Mouse (Mus musculus): ENCODE measurements at regions not wholly inside any gene's neighbourhood (a gene's known extent, or its start where the extent isn't known, plus 50 kb on each side); places are given as distances from the start of the nearest gene placed in this dataset.

DNA sequence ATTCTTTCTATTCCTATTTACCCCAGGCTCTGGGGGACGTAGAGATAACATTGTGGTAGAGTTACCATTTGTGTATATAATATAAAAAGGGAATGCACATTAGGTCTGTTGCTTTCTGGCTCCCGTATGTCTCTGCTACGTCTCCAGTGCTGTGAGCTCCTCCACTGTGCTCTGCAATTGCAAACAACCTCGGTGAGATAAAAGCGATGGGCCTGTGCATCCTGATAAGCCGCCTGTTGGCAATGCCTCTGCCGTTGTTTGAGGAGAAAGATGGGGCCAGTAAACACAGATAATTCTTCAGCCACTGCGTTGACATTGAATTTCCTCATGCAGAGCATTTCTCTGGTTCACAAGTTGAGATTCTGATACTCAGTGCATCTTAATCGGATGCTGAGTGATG, 424.9 kb downstream of the Cbln4 start:
- H3K4me3 ChIP-seq (ENCODE audit: low read depth, low read length) = no peak overlapping the region
- WGBS (ENCODE audit: insufficient replicate concordance) = 34% methylated on average over 9 of the region's 9 CpGs

DNA sequence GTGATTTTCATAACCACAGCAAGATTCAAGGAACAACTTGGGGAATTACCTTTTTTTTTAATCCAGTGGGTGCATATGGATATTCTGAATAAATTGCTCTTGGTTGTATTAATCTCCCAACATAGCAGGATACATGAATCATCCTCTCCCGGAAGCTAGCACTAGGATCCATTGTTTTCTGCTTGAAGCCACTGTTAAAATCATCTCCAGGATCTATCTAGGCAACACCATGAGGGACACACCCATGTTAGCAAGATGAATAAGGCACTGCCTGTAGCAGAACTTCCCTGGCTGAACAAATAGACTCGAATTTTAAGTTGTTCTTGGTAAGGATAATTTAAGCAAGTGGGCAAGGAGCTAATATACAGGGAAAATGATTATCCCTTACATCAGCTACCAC, 427.8 kb downstream of the Cbln4 start:
- no peaks in the 10 kb centered on the region for H3K27me3 ChIP-seq (ENCODE audit: control insufficient read depth, insufficient read depth, low read length)

More for the DNA sequence above, 424.9 kb downstream of the Cbln4 start:
- H3K27ac ChIP-seq (ENCODE audit: low read depth, low read length) = no peak overlapping the region
- no peaks in the 10 kb centered on the region for H3K9me3 ChIP-seq (replicated peaks; ENCODE audit: control insufficient read depth, low read length)
- no peaks in the 10 kb centered on the region for H3K4me1 ChIP-seq (ENCODE audit: control insufficient read depth, insufficient read depth, low read length)
- H3K9ac ChIP-seq (ENCODE audit: low read depth, low read length) = no peak overlapping the region
- ATAC-seq (replicated peaks; ENCODE audit: insufficient number of reproducible peaks, low FRiP score, low TSS enrichment) = no peak
- H3K4me2 ChIP-seq = no peak overlapping the region
- H3K36me3 ChIP-seq (ENCODE audit: control insufficient read depth, insufficient read depth, low read length) = no peaks in the 10 kb centered on the region
- no peaks in the 10 kb centered on the region for H3K27me3 ChIP-seq (ENCODE audit: control insufficient read depth, insufficient read depth, low read length)

DNA sequence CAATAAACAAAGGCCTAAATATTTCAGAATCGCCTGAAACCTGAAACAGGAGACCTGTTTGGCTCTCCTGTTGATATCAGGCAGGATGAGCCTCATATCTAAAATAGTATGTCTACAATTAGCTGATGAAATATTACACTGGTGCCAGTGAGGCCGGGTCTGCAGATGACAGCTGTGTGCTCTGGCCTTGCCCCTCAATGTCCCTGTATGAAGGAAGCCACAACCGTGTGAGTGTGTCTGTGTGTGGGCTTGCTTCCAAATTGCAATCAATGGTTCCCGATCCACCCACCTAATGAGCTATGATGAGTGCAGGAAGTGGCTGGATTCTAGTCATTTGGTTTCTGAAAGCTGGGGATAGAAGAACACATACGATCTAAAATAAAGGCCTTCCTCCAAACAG, 438.2 kb downstream of the Cbln4 start:
- no peaks in the 10 kb centered on the region for H3K9me3 ChIP-seq (replicated peaks; ENCODE audit: control insufficient read depth, low read length)
- WGBS (ENCODE audit: insufficient replicate concordance) = 72% methylated on average over 5 of the region's 5 CpGs
- no peak overlapping the region for H3K4me3 ChIP-seq (ENCODE audit: low read depth, low read length)
- H3K27me3 ChIP-seq (ENCODE audit: control insufficient read depth, insufficient read depth, low read length) = no peaks in the 10 kb centered on the region
- ATAC-seq (replicated peaks; ENCODE audit: insufficient number of reproducible peaks, low FRiP score, low TSS enrichment) = no peak
- no peaks in the 10 kb centered on the region for H3K4me1 ChIP-seq (ENCODE audit: control insufficient read depth, insufficient read depth, low read length)
- H3K27ac ChIP-seq (ENCODE audit: low read depth, low read length) = no peak overlapping the region
- no peak overlapping the region for H3K4me2 ChIP-seq
- H3K36me3 ChIP-seq (ENCODE audit: control insufficient read depth, insufficient read depth, low read length) = no peaks in the 10 kb centered on the region
- H3K9ac ChIP-seq (ENCODE audit: low read depth, low read length) = no peak overlapping the region

More for the DNA sequence above, 427.8 kb downstream of the Cbln4 start:
- Histone ChIP-seq H3K4me1 (ENCODE audit: control insufficient read depth, insufficient read depth, low read length) (no peaks in the 10 kb centered on the region), H3K4me2 (no peak overlapping the region), H3K9ac (ENCODE audit: low read depth, low read length) (no peak overlapping the region), H3K36me3 (ENCODE audit: control insufficient read depth, insufficient read depth, low read length) (no peaks in the 10 kb centered on the region), H3K27ac (ENCODE audit: low read depth, low read length) (no peak overlapping the region), H3K9me3 (replicated peaks; ENCODE audit: control insufficient read depth, low read length) (no peaks in the 10 kb centered on the region), H3K4me3 (ENCODE audit: low read depth, low read length) (no peak overlapping the region)
- no peak for ATAC-seq (replicated peaks; ENCODE audit: insufficient number of reproducible peaks, low FRiP score, low TSS enrichment)
- 67% methylated on average over 2 of the region's 2 CpGs for WGBS (ENCODE audit: insufficient replicate concordance)

DNA sequence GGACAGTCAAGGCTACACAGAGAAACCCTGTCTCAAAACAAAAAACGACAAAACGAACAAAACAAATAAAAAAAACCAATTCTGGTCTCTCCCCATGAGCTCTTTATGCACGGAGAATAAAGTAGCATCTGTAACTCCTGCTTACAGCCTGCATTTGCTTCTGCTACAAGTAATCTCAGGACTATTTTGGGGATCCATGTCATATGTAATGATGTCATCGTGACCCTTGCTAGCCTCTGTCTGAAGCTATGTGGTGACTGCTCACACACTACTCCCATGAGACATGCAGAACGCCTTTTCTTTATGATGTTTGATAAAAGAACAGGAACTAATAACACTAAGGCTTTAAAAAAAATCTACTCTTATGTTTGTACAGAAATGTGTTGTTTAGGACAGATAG, 448.0 kb downstream of the Cbln4 start:
- no peak overlapping the region for H3K27ac ChIP-seq (ENCODE audit: low read depth, low read length)
- H3K4me1 ChIP-seq (ENCODE audit: control insufficient read depth, insufficient read depth, low read length) = peaks cover 8% of the 10 kb centered on the region
- H3K4me3 ChIP-seq (ENCODE audit: low read depth, low read length) = no peak overlapping the region
- 52% methylated on average over 5 of the region's 5 CpGs for WGBS (ENCODE audit: insufficient replicate concordance)
- no peak overlapping the region for H3K4me2 ChIP-seq
- H3K27me3 ChIP-seq (ENCODE audit: control insufficient read depth, insufficient read depth, low read length) = no peaks in the 10 kb centered on the region
- no peak overlapping the region for H3K9ac ChIP-seq (ENCODE audit: low read depth, low read length)
- H3K36me3 ChIP-seq (ENCODE audit: control insufficient read depth, insufficient read depth, low read length) = no peaks in the 10 kb centered on the region
- H3K9me3 ChIP-seq (replicated peaks; ENCODE audit: control insufficient read depth, low read length) = no peaks in the 10 kb centered on the region
- ATAC-seq (replicated peaks; ENCODE audit: insufficient number of reproducible peaks, low FRiP score, low TSS enrichment) = no peak

DNA sequence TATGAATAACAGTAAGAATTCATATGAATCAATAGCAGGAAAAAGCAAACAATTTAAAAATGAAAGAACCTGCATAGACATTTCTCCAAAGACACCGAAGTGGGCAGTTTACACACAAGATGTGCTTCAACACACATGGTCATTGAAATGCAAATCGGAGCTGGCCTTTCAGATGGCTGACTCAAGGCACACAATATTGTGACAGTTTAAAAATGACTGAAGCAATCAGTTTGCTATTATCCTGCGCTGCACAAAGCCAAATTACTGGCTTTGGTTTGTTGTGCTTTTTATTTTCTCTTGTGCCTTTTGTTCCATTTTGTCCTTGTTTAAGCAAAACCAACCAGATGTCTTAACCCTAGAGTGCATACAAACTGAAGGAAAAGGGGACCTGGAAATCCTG, 449.4 kb downstream of the Cbln4 start:
- Histone ChIP-seq H3K36me3 (ENCODE audit: control insufficient read depth, insufficient read depth, low read length) (no peaks in the 10 kb centered on the region), H3K4me3 (ENCODE audit: low read depth, low read length) (no peak overlapping the region), H3K9me3 (replicated peaks; ENCODE audit: control insufficient read depth, low read length) (no peaks in the 10 kb centered on the region), H3K9ac (ENCODE audit: low read depth, low read length) (no peak overlapping the region), H3K4me1 (ENCODE audit: control insufficient read depth, insufficient read depth, low read length) (peaks cover 8% of the 10 kb centered on the region), H3K27ac (ENCODE audit: low read depth, low read length) (no peak overlapping the region), H3K27me3 (ENCODE audit: control insufficient read depth, insufficient read depth, low read length) (no peaks in the 10 kb centered on the region), H3K4me2 (no peak overlapping the region)
- WGBS (ENCODE audit: insufficient replicate concordance) = 84% methylated on average over 3 of the region's 3 CpGs
- no peak for ATAC-seq (replicated peaks; ENCODE audit: insufficient number of reproducible peaks, low FRiP score, low TSS enrichment)

DNA sequence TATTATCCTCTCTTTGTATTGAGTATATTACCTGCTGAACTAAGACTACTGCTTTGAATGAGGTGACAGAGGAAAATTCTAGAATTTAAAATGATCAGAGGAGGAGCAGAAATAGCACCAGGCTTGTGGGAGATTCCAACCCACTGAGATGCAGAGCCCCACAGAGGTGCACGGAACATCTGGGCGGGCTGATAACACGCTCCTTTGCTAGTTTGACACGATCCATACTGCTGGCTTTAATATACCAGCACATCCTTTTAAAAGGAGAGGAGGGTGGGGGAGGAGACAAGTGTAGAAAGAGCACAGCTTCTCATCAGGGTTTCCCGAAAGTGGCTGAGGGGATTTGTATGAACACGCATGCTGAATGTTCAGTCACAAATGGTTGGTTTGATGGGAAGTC, 451.0 kb downstream of the Cbln4 start:
- H3K4me2 ChIP-seq = no peak overlapping the region
- no peaks in the 10 kb centered on the region for H3K9me3 ChIP-seq (replicated peaks; ENCODE audit: control insufficient read depth, low read length)
- no peak overlapping the region for H3K9ac ChIP-seq (ENCODE audit: low read depth, low read length)
- WGBS (ENCODE audit: insufficient replicate concordance) = 75% methylated on average over 6 of the region's 6 CpGs
- H3K27me3 ChIP-seq (ENCODE audit: control insufficient read depth, insufficient read depth, low read length) = no peaks in the 10 kb centered on the region
- no peaks in the 10 kb centered on the region for H3K36me3 ChIP-seq (ENCODE audit: control insufficient read depth, insufficient read depth, low read length)
- H3K27ac ChIP-seq (ENCODE audit: low read depth, low read length) = no peak overlapping the region
- no peak overlapping the region for H3K4me3 ChIP-seq (ENCODE audit: low read depth, low read length)
- no peaks in the 10 kb centered on the region for H3K4me1 ChIP-seq (ENCODE audit: control insufficient read depth, insufficient read depth, low read length)
- ATAC-seq (replicated peaks; ENCODE audit: insufficient number of reproducible peaks, low FRiP score, low TSS enrichment) = no peak

DNA sequence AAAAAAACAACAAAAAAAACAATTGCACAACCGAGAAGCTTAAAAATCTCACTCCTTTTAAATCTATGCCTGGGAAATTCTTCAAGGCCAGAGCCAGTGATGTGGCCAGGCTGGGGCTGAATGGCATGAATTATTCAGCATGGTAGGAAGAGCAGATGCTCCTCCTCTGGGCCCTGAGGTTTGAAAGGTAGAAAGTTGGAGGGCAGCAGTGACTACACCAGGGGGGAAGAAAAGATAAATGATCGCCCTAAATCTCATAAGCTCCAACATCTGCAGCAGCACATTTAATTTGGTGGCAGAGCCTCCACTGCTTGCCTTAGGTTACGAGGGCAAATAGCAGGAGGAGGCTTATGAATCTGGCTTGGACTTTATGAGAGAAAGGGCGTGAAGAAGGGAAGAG, 455.1 kb downstream of the Cbln4 start:
- no peaks in the 10 kb centered on the region for H3K4me1 ChIP-seq (ENCODE audit: control insufficient read depth, insufficient read depth, low read length)
- H3K36me3 ChIP-seq (ENCODE audit: control insufficient read depth, insufficient read depth, low read length) = no peaks in the 10 kb centered on the region
- no peak for ATAC-seq (replicated peaks; ENCODE audit: insufficient number of reproducible peaks, low FRiP score, low TSS enrichment)
- 67% methylated on average over 4 of the region's 4 CpGs for WGBS (ENCODE audit: insufficient replicate concordance)
- no peak overlapping the region for H3K9ac ChIP-seq (ENCODE audit: low read depth, low read length)
- H3K27me3 ChIP-seq (ENCODE audit: control insufficient read depth, insufficient read depth, low read length) = no peaks in the 10 kb centered on the region
- H3K4me3 ChIP-seq (ENCODE audit: low read depth, low read length) = no peak overlapping the region
- no peaks in the 10 kb centered on the region for H3K9me3 ChIP-seq (replicated peaks; ENCODE audit: control insufficient read depth, low read length)
- H3K4me2 ChIP-seq = no peak overlapping the region
- no peak overlapping the region for H3K27ac ChIP-seq (ENCODE audit: low read depth, low read length)

DNA sequence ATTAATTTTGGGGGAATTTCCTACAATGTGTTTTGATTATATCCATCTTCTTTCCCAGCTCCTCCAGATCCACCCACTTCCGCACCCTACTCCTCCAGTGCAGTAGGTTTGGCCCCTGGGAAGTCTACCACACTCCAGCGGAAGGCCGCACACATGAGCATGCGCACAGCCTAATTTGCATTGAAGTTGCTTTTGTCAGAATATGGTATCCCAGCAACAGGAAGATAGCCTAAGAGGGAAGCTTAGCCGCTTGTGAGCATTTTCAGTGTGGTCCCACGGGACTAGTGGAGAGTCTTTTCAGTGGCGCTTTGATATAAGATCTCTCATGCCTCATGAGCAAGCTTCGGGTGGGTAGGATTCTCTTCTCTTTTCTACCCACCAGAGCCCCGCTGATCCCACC, 455.6 kb downstream of the Cbln4 start:
- 76% methylated on average over 9 of the region's 9 CpGs for WGBS (ENCODE audit: insufficient replicate concordance)

DNA sequence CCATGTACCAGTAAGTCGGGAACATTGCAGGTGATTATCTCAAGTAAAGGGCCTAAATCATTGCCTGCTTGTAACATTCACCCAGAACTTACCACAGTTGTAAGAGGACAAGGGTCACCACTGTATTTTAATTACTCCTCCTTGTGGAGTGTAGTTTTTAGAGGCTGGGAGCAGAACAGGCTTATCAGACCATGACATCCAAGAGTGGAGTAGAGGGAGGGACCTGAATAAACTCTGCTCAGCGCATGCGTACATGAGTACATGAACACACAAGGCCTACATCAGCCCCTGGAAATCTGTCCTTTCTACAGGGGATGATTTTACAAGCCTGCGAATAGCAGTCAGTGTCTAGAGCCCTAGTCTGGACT, 456.4 kb downstream of the Cbln4 start:
- 87% methylated on average over 4 of the region's 4 CpGs for whole genome bisulfite sequencing (ENCODE audit: insufficient replicate concordance)

More for the DNA sequence above, 455.6 kb downstream of the Cbln4 start:
- Histone ChIP-seq H3K27me3 (ENCODE audit: control insufficient read depth, insufficient read depth, low read length) (no peaks in the 10 kb centered on the region), H3K27ac (ENCODE audit: low read depth, low read length) (no peak overlapping the region), H3K36me3 (ENCODE audit: control insufficient read depth, insufficient read depth, low read length) (no peaks in the 10 kb centered on the region), H3K4me1 (ENCODE audit: control insufficient read depth, insufficient read depth, low read length) (no peaks in the 10 kb centered on the region), H3K9me3 (replicated peaks; ENCODE audit: control insufficient read depth, low read length) (no peaks in the 10 kb centered on the region), H3K9ac (ENCODE audit: low read depth, low read length) (no peak overlapping the region), H3K4me2 (no peak overlapping the region), H3K4me3 (ENCODE audit: low read depth, low read length) (no peak overlapping the region)
- no peak for ATAC-seq (replicated peaks; ENCODE audit: insufficient number of reproducible peaks, low FRiP score, low TSS enrichment)

More for the DNA sequence above, 456.4 kb downstream of the Cbln4 start:
- Histone ChIP-seq H3K27ac (ENCODE audit: low read depth, low read length) (no peak overlapping the region), H3K4me1 (ENCODE audit: control insufficient read depth, insufficient read depth, low read length) (no peaks in the 10 kb centered on the region), H3K9ac (ENCODE audit: low read depth, low read length) (no peak overlapping the region), H3K36me3 (ENCODE audit: control insufficient read depth, insufficient read depth, low read length) (no peaks in the 10 kb centered on the region), H3K27me3 (ENCODE audit: control insufficient read depth, insufficient read depth, low read length) (no peaks in the 10 kb centered on the region), H3K4me2 (no peak overlapping the region), H3K9me3 (replicated peaks; ENCODE audit: control insufficient read depth, low read length) (no peaks in the 10 kb centered on the region), H3K4me3 (ENCODE audit: low read depth, low read length) (no peak overlapping the region)
- ATAC-seq (replicated peaks; ENCODE audit: insufficient number of reproducible peaks, low FRiP score, low TSS enrichment) = no peak

Data from heart, embryonic 11.5 days (tissue).